Mouse (Mus musculus): ENCODE measurements around the gene Fgf18. TPM values are rescaled to one million over a fixed set of nuclear protein-coding genes. Genes with fewer than 3 reads are reported as not detected.

Fgf18 gene
- total RNA-seq (2021), result 1 to 10 TPM; 5.6 to 6.2 TPM
- long read RNA-seq, experiment 1, transcript Fgf18-201 (5 exons, 1,086 nt), result major isoform, 8 of 8 reads
- long read RNA-seq, experiment 1, partial matches to known transcripts, result 0 of 8 reads
- long read RNA-seq, experiment 1, other reads (novel, unspliced or antisense), result 0 of 8 reads
- long read RNA-seq, experiment 2, transcript Fgf18-201 (5 exons, 1,086 nt), result major isoform, 8 of 9 reads
- long read RNA-seq, experiment 2, partial matches to known transcripts, result 0 of 9 reads
- long read RNA-seq, experiment 2, other reads (novel, unspliced or antisense), result 1 of 9 reads

DNA sequence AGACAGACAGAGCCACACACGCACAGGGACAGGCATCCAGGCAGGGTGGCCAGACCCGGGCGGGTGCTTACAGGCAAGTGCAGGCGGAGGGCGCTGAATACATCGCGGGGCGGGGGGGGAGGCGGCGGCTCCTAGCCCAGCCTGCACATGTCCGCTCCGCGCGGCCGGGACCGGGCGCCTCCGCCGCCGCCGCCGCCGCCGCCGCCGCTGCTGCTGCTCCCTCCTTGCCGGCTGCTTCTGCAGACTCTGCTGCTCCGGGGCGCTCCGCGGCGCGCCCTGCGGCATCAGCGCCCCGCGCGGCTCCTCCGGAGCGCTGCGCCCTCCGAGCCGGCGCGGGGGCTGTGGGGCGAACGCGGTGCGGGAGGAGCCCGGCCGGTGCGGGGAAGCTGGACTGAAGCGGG, at the start of gene Fgf18:
Gene Fgf18, minus strand, starts transcription at position 230 of the 401 bp plus-strand sequence.
- DNase-seq (ENCODE audit: low spot score in 2 of 2), result peak; percentile 13 to 32

GRCm38 (mm10) chr11:33196447-33197132, 49.4 kb upstream of the Fgf18 start:
- no peak for DNase-seq (ENCODE audit: low spot score in 2 of 2)

DNA sequence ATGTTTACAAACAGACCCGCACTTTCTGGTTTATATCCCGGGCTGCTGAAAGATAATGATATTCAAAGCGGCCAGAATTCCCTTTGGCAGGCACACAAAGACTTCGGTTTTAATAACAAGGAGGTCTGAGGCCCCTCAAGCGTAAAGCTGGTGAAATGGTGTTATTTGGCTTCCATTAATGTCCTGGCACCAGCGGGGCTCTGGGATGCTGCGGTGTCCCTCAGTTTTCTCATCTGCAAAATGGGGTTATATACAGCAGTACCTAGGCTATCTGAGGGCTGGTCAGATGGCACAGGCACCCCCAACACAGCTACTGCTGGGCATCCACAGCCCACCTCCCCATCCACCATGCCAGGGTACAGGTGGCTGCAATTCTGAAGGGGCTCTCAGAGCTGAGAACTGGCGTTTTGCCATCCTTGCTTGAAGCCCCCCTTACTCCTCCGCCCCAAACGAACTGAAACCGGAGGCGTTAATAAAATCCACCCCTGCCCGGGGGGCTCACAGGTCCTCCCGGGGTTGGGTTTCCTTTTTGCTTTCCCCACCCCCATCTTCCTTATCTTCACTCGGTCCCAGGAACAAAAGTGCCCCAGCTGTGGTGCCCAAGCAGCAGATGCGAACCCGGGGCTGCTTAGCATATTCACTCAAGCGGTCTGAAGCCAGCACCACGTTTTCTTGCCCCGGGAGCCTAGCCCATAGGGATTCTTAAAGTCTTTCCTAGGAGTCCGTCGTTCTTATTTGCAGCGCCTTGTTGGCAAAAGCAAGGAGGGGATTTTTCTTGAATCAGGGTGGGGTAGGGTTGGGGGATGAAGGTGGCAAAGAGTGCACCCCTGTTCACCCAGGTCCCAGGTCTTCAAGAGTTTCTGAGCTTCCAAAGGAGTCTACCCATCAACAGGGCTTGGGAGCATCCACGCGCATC, 48.6 kb upstream of the Fgf18 start:
- DNase-seq (ENCODE audit: low spot score in 2 of 2), result no peak

- no peak for DNase-seq (ENCODE audit: low spot score in 2 of 2)
Observed at GRCm38 (mm10) chr11:33195061-33195460, 47.9 kb upstream of the Fgf18 start.

DNA sequence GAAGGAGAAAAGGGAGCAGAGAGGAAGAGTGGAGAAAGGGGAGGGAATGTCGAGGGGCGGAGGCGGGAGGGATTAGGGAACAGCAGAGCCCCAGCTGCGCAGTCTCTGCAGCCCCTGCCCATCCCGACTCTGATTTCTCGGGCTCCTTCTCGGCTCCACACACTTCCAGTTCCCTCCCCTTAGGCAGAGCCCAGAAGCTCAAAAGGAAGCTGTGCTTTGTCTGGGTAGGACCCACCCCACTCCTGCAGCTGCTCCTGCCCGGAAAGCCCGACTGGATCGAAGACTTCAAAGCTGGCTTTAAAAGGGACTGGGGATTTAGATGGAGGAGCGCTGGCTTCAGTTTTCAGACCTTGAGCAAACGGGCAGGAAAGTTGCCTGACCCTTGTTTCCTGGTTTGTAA, 46.5 kb upstream of the Fgf18 start:
- DNase-seq (ENCODE audit: low spot score in 2 of 2), result no peak

DNA sequence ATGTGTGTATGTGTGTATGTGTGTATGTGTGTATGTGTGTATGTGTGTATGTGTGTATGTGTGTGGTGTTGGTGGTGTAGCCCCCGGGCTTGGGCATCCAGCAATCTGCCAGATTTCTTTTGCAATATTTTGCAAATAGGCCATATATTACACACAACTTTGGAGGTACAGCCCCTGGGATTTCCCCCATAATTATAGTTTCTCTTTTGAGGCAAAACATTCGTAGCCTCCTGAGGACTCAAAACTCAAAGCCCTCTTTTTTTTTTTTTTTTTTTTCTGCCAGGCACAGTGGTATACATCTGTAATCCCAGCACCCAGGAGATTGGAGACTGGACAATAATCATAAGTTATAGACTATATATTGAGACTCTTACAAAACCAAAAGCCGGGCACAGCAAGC, 34.6 kb upstream of the Fgf18 start:
- no peak for DNase-seq (ENCODE audit: low spot score in 2 of 2)

- no peak for DNase-seq (ENCODE audit: low spot score in 2 of 2)
Observed at GRCm38 (mm10) chr11:33180701-33181116, 33.5 kb upstream of the Fgf18 start.

- DNase-seq (ENCODE audit: low spot score in 2 of 2), result no peak
Observed at GRCm38 (mm10) chr11:33179802-33180201, 32.6 kb upstream of the Fgf18 start.

DNA sequence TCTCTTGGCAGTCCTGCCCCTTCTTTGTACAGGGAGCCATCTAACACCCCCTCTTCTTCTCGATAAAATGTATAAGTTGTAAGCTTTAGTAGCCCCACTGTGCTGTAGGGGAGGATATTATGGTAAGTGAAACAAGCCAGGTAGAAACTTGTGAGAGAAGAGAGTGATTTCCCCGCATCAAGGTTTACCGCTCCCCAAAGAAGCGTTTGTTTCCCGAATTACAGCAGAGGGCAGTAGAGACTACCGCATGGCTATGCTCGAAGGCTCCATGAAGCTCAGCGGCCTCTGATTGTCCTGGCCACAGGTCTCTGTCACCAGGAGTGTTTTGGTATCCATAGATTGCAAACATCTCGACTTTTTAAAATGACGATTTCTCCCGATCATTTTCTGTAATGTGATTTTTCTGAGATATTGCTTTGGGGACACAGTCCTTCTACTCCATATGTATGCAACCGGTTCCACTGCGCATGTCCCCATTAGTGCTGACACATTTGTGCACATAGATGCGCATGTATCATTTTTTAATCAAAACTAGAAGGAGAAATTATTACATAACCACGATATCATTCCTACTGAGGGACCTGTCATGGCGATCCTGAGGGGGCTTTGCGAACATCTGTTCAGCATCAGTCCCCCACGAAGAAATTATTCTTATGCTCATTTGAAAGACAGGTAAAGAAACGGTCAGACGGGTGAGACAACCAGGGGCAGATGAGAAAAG, 29.5 kb upstream of the Fgf18 start:
- DNase-seq (ENCODE audit: low spot score in 2 of 2), result peak; percentile 46 to 60

DNA sequence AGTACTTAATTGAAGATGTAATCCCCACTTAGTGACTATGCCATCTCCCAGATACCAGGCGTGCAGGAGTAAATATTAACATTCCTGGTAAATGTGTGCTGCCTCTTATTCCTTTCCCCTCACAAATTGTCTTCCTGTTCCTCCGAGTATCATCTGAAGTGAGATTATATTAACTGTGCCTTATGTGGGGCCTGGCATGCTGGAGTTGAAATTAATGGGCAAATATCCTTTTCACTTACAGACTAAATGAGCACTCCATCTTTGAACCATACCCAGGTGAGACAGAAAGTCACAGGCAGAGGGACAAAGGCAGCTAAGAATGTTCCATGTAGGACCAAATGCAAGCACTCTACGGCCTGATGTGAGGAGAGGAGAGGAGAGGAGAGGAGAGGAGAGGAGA, 28.6 kb upstream of the Fgf18 start:
- no peak for DNase-seq (ENCODE audit: low spot score in 2 of 2)

GRCm38 (mm10) chr11:33170489-33170888, 23.3 kb upstream of the Fgf18 start:
- DNase-seq (ENCODE audit: low spot score in 2 of 2), result peak; percentile 13 to 34

DNA sequence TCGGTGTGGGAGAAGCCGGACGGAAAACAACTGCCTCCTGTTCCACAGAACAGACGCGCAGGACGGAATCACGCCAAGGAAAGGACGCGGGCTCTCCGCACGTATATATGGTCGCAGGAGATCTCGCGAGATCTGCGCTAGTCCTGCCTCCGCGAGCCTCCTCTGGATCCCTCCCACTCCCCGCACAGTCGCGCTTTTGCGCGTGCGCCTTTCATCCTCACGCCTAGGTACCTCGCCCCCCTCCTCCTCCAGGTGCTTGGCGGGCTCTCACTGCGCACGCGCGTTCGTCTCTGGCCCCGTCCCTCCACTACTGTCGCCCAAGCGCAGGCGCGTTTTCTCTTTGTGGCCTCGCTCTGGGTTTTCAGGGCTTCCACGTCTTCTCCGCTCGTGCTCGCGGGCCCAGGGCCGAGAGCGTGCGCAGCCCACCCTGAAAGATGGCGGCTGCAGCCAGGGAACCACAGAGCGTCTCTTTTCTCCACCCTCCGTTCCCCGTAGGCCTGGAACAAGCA, 15.9 kb upstream of the Fgf18 start, which contains the start of gene Npm1:
Gene Npm1, minus strand, starts transcription at position 209 of the 509 bp plus-strand sequence.
- DNase-seq (ENCODE audit: low spot score in 2 of 2), result peak; percentile 99 to 100

- peak; percentile 66 to 74 for DNase-seq (ENCODE audit: low spot score in 2 of 2)
Observed at GRCm38 (mm10) chr11:33162211-33162997, 15.2 kb upstream of the Fgf18 start.

- no peak for DNase-seq (ENCODE audit: low spot score in 2 of 2)
Observed at GRCm38 (mm10) chr11:33159741-33160140, 12.5 kb upstream of the Fgf18 start.

GRCm38 (mm10) chr11:33157453-33158196, 10.4 kb upstream of the Fgf18 start:
- DNase-seq (ENCODE audit: low spot score in 2 of 2), result no peak

DNA sequence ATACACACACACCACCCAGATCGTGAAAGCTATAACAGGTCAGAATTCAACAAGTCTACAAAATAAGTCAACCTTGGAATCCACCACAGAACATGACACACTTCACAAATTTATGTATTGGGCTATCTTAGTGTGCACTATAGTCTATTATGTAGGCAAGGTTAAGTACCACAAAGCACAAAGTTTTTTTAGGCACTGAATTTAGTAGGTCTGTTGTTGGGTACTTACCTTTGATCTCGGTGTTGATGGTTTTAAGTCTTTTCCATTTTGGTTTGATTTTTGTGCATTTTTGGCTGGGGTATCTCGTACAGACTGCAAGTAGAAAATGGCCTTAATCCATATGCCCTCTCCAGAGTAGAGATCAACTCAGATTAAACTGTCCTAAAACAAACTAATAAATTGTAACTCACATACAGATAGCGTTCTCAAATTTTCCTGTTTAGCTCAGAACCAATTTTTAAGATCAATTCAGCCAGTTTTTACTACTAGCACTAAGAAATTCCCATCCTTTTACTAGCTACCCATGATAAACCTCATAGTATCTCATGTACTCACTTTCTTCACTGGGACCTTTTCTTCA, 9.3 kb upstream of the Fgf18 start:
- no peak for DNase-seq (ENCODE audit: low spot score in 2 of 2)

DNA sequence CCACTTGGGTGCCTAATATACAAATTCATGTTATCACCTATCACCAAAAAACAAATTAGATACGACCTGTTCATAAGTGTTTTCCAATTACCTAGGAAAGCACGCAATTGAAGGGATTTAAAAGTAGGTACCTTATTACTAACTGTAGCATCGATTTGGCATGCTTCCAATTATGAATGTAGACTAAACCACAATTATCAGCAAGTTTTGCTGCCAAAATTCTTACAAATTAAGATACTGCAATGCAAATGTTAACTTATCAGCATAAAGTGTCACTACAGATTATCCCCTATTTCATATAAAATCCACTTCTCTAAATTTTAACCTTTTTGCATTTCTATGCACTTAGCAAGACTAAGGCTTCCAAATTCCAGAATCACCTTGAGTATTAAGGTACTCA, 7.3 kb upstream of the Fgf18 start:
- no peak for DNase-seq (ENCODE audit: low spot score in 2 of 2)

- DNase-seq (ENCODE audit: low spot score in 2 of 2), result no peak
Observed at GRCm38 (mm10) chr11:33152997-33153396, 5.8 kb upstream of the Fgf18 start.

- DNase-seq (ENCODE audit: low spot score in 2 of 2), result no peak
Observed at GRCm38 (mm10) chr11:33151780-33152145, 4.6 kb upstream of the Fgf18 start.

Data from layer of hippocampus, postnatal 14 days (tissue).